In the genomic region with DNA sequence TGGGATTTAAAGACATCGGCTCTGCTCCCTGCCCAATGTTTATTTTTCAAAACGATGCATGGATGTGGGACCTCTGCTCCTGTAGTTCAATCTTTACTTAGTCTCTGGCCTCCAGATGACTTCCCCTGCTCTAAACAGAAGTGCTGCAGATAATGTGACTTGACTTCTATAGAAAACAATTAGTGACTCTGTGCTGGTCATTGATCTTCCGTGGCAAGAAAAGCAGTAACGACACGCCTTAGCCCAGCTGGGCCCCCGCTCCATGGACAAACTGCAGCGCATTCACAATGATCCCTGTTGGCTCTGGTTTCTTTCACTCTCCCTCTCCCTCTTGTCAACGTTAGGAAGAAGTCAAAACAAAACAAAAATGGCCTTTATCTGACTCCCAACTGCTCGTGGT, we compare ENCODE assay signal across 21 mouse cellular contexts. TPM values are rescaled to one million over a fixed set of nuclear protein-coding genes. Genes with fewer than 3 reads are reported as not detected.
DNase-seq lines count a peak whose midpoint lies in the region; ATAC-seq and TF ChIP-seq lines count a peak whose summit lies in the region.
"Had no signal": no experiment of that assay in that cellular context is flagged by ENCODE, and none has a peak within 500 bp of the region (broad histone marks: within the 10 kb centered on the region; RNA-seq: fewer than 3 reads in every experiment).

No protein-coding gene starts in this region.

- intact Hi-C loops in heart, postnatal 25 days (cut with DNase I) = no loop called here

- ATAC-seq in hindbrain, embryonic 11.5 days (ENCODE audit: low FRiP score) = peak; percentile 81
- ATAC-seq in hindbrain, postnatal 0 days = no peak
- ATAC-seq in hindbrain, embryonic 13.5 days (ENCODE audit: low FRiP score) = peak; percentile 65; the same call in 1 of the 2 replicates
- ATAC-seq in stomach, embryonic 16.5 days (ENCODE audit: insufficient read depth, low FRiP score) = 0 out of 2 replicates have a peak, but pooled peaks have one; percentile 29
- ATAC-seq in midbrain, embryonic 15.5 days (replicated peaks) = no peak
- ATAC-seq: CD4-positive, CD25-positive, alpha-beta regulatory T cell, adult 4 months; liver, postnatal 0 days had no signal

- no peaks in the 10 kb centered on the region for H3K9me3 ChIP-seq in hindbrain, embryonic 11.5 days (ENCODE audit: control insufficient read depth, low read length)
- H3K9me3 ChIP-seq in hindbrain, postnatal 0 days (ENCODE audit: low read length) = no peaks in the 10 kb centered on the region
- no peaks in the 10 kb centered on the region for H3K9me3 ChIP-seq in hindbrain, embryonic 13.5 days
- H3K9me3 ChIP-seq in stomach, embryonic 16.5 days (replicated peaks; ENCODE audit: control insufficient read depth, low read length) = no peaks in the 10 kb centered on the region
- H3K9me3 ChIP-seq in midbrain, embryonic 15.5 days = no peaks in the 10 kb centered on the region
- H3K9me3 ChIP-seq: forebrain, embryonic 12.5 days; midbrain, embryonic 12.5 days had no signal

- DNase-seq in heart, adult 11 months = peak; percentile 37
- no peak for DNase-seq in heart, postnatal 25 days (ENCODE audit: low spot score)
- DNase-seq in hindbrain, embryonic 11.5 days (ENCODE audit: low spot score) = peak; percentile 41
- DNase-seq in hindbrain, postnatal 0 days (ENCODE audit: low spot score) = no peak
- no peak for DNase-seq in layer of hippocampus, adult 2 months (ENCODE audit: low spot score in 2 of 2)
- DNase-seq: adrenal gland, postnatal 36 days; cerebellum, adult 8-10 months; gastrocnemius, postnatal 36 days; kidney, adult 8-10 months; kidney, postnatal 25 days; liver, postnatal 0 days; right cerebral cortex, postnatal 25 days; thymus, postnatal 25 days had no signal

- no peak for TF ChIP-seq CTCF in hindbrain, postnatal 0 days (IDR thresholded peaks at IDR 0.05; ENCODE audit: low read depth)
- no peak for TF ChIP-seq CTCF in layer of hippocampus, adult 2 months (conservative IDR thresholded peaks at IDR 0.05)

- no peaks in the 10 kb centered on the region for H3K27me3 ChIP-seq in hindbrain, embryonic 11.5 days (ENCODE audit: control insufficient read depth, insufficient read depth, low read length)
- H3K27me3 ChIP-seq in hindbrain, postnatal 0 days (ENCODE audit: insufficient read depth, low read length) = no peaks in the 10 kb centered on the region
- no peaks in the 10 kb centered on the region for H3K27me3 ChIP-seq in hindbrain, embryonic 13.5 days
- H3K27me3 ChIP-seq in stomach, embryonic 16.5 days (ENCODE audit: control insufficient read depth, insufficient read depth, low read length) = no peaks in the 10 kb centered on the region
- no peaks in the 10 kb centered on the region for H3K27me3 ChIP-seq in midbrain, embryonic 15.5 days (replicated peaks)
- H3K27me3 ChIP-seq: forebrain, embryonic 12.5 days; midbrain, embryonic 12.5 days had no signal

- no peaks in the 10 kb centered on the region for H3K36me3 ChIP-seq in hindbrain, embryonic 11.5 days (ENCODE audit: control insufficient read depth, insufficient read depth, low read length)
- H3K36me3 ChIP-seq in hindbrain, postnatal 0 days (ENCODE audit: insufficient read depth, low read length) = peaks cover 4% of the 10 kb centered on the region; the same call in 1 of the 2 replicates
- H3K36me3 ChIP-seq in hindbrain, embryonic 13.5 days = no peaks in the 10 kb centered on the region
- no peaks in the 10 kb centered on the region for H3K36me3 ChIP-seq in stomach, embryonic 16.5 days (ENCODE audit: control insufficient read depth, insufficient read depth, low read length)
- no peaks in the 10 kb centered on the region for H3K36me3 ChIP-seq in midbrain, embryonic 15.5 days (replicated peaks)
- H3K36me3 ChIP-seq: forebrain, embryonic 12.5 days; G1E; midbrain, embryonic 12.5 days had no signal

- H3K27ac ChIP-seq in hindbrain, embryonic 11.5 days (ENCODE audit: low read depth, low read length) = peak overlapping the region; percentile 36; the same call in 1 of the 2 replicates
- no peak overlapping the region for H3K27ac ChIP-seq in hindbrain, postnatal 0 days
- H3K27ac ChIP-seq in hindbrain, embryonic 13.5 days = no peak overlapping the region
- H3K27ac ChIP-seq in stomach, embryonic 16.5 days (ENCODE audit: low read length) = no peak overlapping the region
- no peak overlapping the region for H3K27ac ChIP-seq in midbrain, embryonic 15.5 days
- no peak overlapping the region for H3K27ac ChIP-seq in layer of hippocampus, adult 2 months
- H3K27ac ChIP-seq: forebrain, embryonic 12.5 days; midbrain, embryonic 12.5 days had no signal

- H3K4me3 ChIP-seq in hindbrain, embryonic 11.5 days (ENCODE audit: low read depth, low read length) = no peak overlapping the region
- H3K4me3 ChIP-seq in hindbrain, postnatal 0 days (ENCODE audit: low read length) = no peak overlapping the region
- no peak overlapping the region for H3K4me3 ChIP-seq in hindbrain, embryonic 13.5 days
- no peak overlapping the region for H3K4me3 ChIP-seq in stomach, embryonic 16.5 days (replicated peaks; ENCODE audit: low read length)
- H3K4me3 ChIP-seq in midbrain, embryonic 15.5 days = no peak overlapping the region
- no peak overlapping the region for H3K4me3 ChIP-seq in layer of hippocampus, adult 2 months
- H3K4me3 ChIP-seq: forebrain, embryonic 12.5 days; midbrain, embryonic 12.5 days; myocyte had no signal

- no peaks in the 10 kb centered on the region; the same call in 1 of the 2 replicates for H3K4me1 ChIP-seq in hindbrain, embryonic 11.5 days (replicated peaks; ENCODE audit: control insufficient read depth, insufficient read depth, low read length)
- H3K4me1 ChIP-seq in hindbrain, postnatal 0 days (ENCODE audit: insufficient read depth, low read length) = no peaks in the 10 kb centered on the region
- peaks cover 13% of the 10 kb centered on the region for H3K4me1 ChIP-seq in hindbrain, embryonic 13.5 days (replicated peaks)
- peaks cover 7% of the 10 kb centered on the region; the same call in 1 of the 2 replicates for H3K4me1 ChIP-seq in stomach, embryonic 16.5 days (ENCODE audit: control insufficient read depth, insufficient read depth, low read length)
- no peaks in the 10 kb centered on the region for H3K4me1 ChIP-seq in midbrain, embryonic 15.5 days
- H3K4me1 ChIP-seq: forebrain, embryonic 12.5 days; midbrain, embryonic 12.5 days had no signal

- WGBS in hindbrain, embryonic 11.5 days = 17% methylated on average over 9 of the region's 9 CpGs
- WGBS in hindbrain, postnatal 0 days = 25% methylated on average over 9 of the region's 9 CpGs
- WGBS in hindbrain, embryonic 13.5 days = 8% methylated on average over 9 of the region's 9 CpGs
- WGBS in stomach, embryonic 16.5 days = 10% methylated on average over 9 of the region's 9 CpGs
- 50% methylated on average over 9 of the region's 9 CpGs for WGBS in midbrain, embryonic 15.5 days

- H3K9ac ChIP-seq in hindbrain, embryonic 11.5 days (ENCODE audit: low read depth, low read length) = no peak overlapping the region
- no peak overlapping the region for H3K9ac ChIP-seq in hindbrain, postnatal 0 days (replicated peaks; ENCODE audit: low read length)
- H3K9ac ChIP-seq in hindbrain, embryonic 13.5 days = no peak overlapping the region
- H3K9ac ChIP-seq in stomach, embryonic 16.5 days (ENCODE audit: low read length) = no peak overlapping the region
- no peak overlapping the region for H3K9ac ChIP-seq in midbrain, embryonic 15.5 days
- H3K9ac ChIP-seq: forebrain, embryonic 12.5 days; liver, postnatal 0 days; midbrain, embryonic 12.5 days had no signal

- no peak overlapping the region for H3K4me2 ChIP-seq in hindbrain, embryonic 11.5 days (replicated peaks; ENCODE audit: low read depth, low read length)
- no peak overlapping the region for H3K4me2 ChIP-seq in hindbrain, postnatal 0 days (ENCODE audit: low read depth, low read length)
- H3K4me2 ChIP-seq in hindbrain, embryonic 13.5 days = no peak overlapping the region
- H3K4me2 ChIP-seq in stomach, embryonic 16.5 days (ENCODE audit: low read depth, low read length) = no peak overlapping the region
- no peak overlapping the region for H3K4me2 ChIP-seq in midbrain, embryonic 15.5 days
- H3K4me2 ChIP-seq: forebrain, embryonic 12.5 days; midbrain, embryonic 12.5 days had no signal

RNA-seq across cellular contexts. Expression of a gene that starts 53.9 kb away (rescaled TPM):
- total RNA-seq in heart, postnatal 25 days (2021) = 10 to 100 TPM; 20.5 to 25.9 TPM
- polyA plus RNA-seq in hindbrain, embryonic 11.5 days (2014; fragmentation: Nextera tagmentation; extraction: Ambion mirVana) = 19.1 and 19.6 TPM in 2 replicates
- total RNA-seq in hindbrain, postnatal 0 days (2014; rRNA removed) = 11.7 and 16.2 TPM in 2 replicates
- 9.4 and 9.8 TPM in 2 replicates for polyA plus RNA-seq in hindbrain, postnatal 0 days (2015; fragmentation: Nextera tagmentation; extraction: Ambion mirVana)
- 14.7 and 15.4 TPM in 2 replicates for polyA plus RNA-seq in hindbrain, embryonic 13.5 days (2015; fragmentation: Nextera tagmentation; extraction: Ambion mirVana)
- 37.3 and 47.2 TPM in 2 replicates for polyA plus RNA-seq in stomach, embryonic 16.5 days (2015; fragmentation: Nextera tagmentation; extraction: Ambion mirVana)
- polyA plus RNA-seq in midbrain, embryonic 15.5 days (2015; fragmentation: Nextera tagmentation; extraction: Ambion mirVana) = 19.3 and 21.1 TPM in 2 replicates
- 10 to 100 TPM; 33.3 to 33.9 TPM for total RNA-seq in layer of hippocampus, adult 2 months (2021)
- polyA plus RNA-seq: G1E had no signal

Comparison
In these comparisons a context has a peak if more than half of its experiments do, and no peak if none do; other contexts are left out.
1. DNase-seq: peak in heart, adult 11 months (single experiment) and hindbrain, embryonic 11.5 days (single experiment); none in heart, postnatal 25 days (single experiment), hindbrain, postnatal 0 days (single experiment) and layer of hippocampus, adult 2 months (0 of 2).
2. ATAC-seq: peak in hindbrain, embryonic 11.5 days (single experiment), hindbrain, embryonic 13.5 days (single experiment) and stomach, embryonic 16.5 days (single experiment); none in hindbrain, postnatal 0 days (single experiment) and midbrain, embryonic 15.5 days (single experiment).